Mouse (Mus musculus) splenic B cell, adult 2 months (primary cell): ENCODE results near the gene Rrp36.
A peak's percentile ranks its signal among the peaks of the same experiment; 100 is the strongest.

Experiments used
- DNase-seq: peaks from one replicate; pipeline ENCODE4 v3.0.0-alpha.2; 2011; ENCODE audit warnings: low read depth, low spot score
- H3K27me3 ChIP-seq: 2 replicates; pipeline ENCODE4 v1.6.1; 2012; ENCODE audit warnings: mild to moderate bottlenecking, low read length, moderate library complexity, mixed read lengths; ENCODE audit not compliant: control insufficient read depth, poor library complexity, insufficient read depth, severe bottlenecking
- H3K36me3 ChIP-seq: 2 replicates; pipeline ENCODE4 v1.6.1; 2012; ENCODE audit warnings: mild to moderate bottlenecking, low read length, moderate library complexity, mixed read lengths; ENCODE audit not compliant: control insufficient read depth, poor library complexity, insufficient read depth, severe bottlenecking

Rrp36 gene

GRCm38 (mm10) chr17:46645561-46646321, 28.4 kb downstream of the Rrp36 start, which contains the start of the genes Klc4 and Mrpl2:
Klc4 (minus strand) TSS chr17:46646022.
Mrpl2 (plus strand) TSS chr17:46646229.
- no peaks in the 10 kb centered on the region for H3K27me3 ChIP-seq
- no peaks in the 10 kb centered on the region for H3K36me3 ChIP-seq
- peak; percentile 99 for DNase-seq

- peak; percentile 17 for DNase-seq
- Histone ChIP-seq H3K27me3 (no peaks in the 10 kb centered on the region), H3K36me3 (peaks cover 1% of the 10 kb centered on the region; the same call in 1 of the 2 replicates)
These were observed 29.2 kb downstream of the Rrp36 start for GRCm38 (mm10) chr17:46644916-46645475.

GRCm38 (mm10) chr17:46644152-46644805, 29.9 kb downstream of the Rrp36 start:
- Histone ChIP-seq H3K36me3 (peaks cover 1% of the 10 kb centered on the region; the same call in 1 of the 2 replicates), H3K27me3 (no peaks in the 10 kb centered on the region)
- DNase-seq: no peak

- Histone ChIP-seq H3K27me3 (no peaks in the 10 kb centered on the region), H3K36me3 (peaks cover 1% of the 10 kb centered on the region; the same call in 1 of the 2 replicates)
- DNase-seq: no peak
These were observed 32.1 kb downstream of the Rrp36 start for GRCm38 (mm10) chr17:46642060-46642459.

GRCm38 (mm10) chr17:46639929-46640328, 34.2 kb downstream of the Rrp36 start:
- DNase-seq: no peak
- no peaks in the 10 kb centered on the region for H3K27me3 ChIP-seq
- H3K36me3 ChIP-seq: peaks cover 1% of the 10 kb centered on the region; the same call in 1 of the 2 replicates

- DNase-seq: peak; percentile 77
- Histone ChIP-seq H3K27me3 (no peaks in the 10 kb centered on the region), H3K36me3 (peaks cover 1% of the 10 kb centered on the region; the same call in 1 of the 2 replicates)
These were observed 37.2 kb downstream of the Rrp36 start for GRCm38 (mm10) chr17:46636831-46637523.

GRCm38 (mm10) chr17:46629685-46630441, 44.3 kb downstream of the Rrp36 start:
- Histone ChIP-seq H3K36me3 (no peaks in the 10 kb centered on the region), H3K27me3 (no peaks in the 10 kb centered on the region)
- no peak for DNase-seq

GRCm38 (mm10) chr17:46628791-46629684, 45.1 kb downstream of the Rrp36 start, which contains the start of gene Ptk7:
Ptk7 (minus strand) TSS chr17:46629504.
- H3K27me3 ChIP-seq: no peaks in the 10 kb centered on the region
- H3K36me3 ChIP-seq: no peaks in the 10 kb centered on the region
- no peak for DNase-seq

GRCm38 (mm10) chr17:46628471-46628790, 45.7 kb downstream of the Rrp36 start:
- H3K36me3 ChIP-seq: no peaks in the 10 kb centered on the region
- H3K27me3 ChIP-seq: no peaks in the 10 kb centered on the region
- DNase-seq: no peak

GRCm38 (mm10) chr17:46627409-46627808, 46.7 kb downstream of the Rrp36 start:
- no peak for DNase-seq
- Histone ChIP-seq H3K27me3 (no peaks in the 10 kb centered on the region), H3K36me3 (no peaks in the 10 kb centered on the region)

GRCm38 (mm10) chr17:46624598-46624997, 49.6 kb downstream of the Rrp36 start:
- Histone ChIP-seq H3K36me3 (no peaks in the 10 kb centered on the region), H3K27me3 (no peaks in the 10 kb centered on the region)
- DNase-seq: no peak

GRCm38 (mm10) chr17:46623819-46624557, 50.2 kb downstream of the Rrp36 start:
- H3K27me3 ChIP-seq: no peaks in the 10 kb centered on the region
- no peak for DNase-seq
- no peaks in the 10 kb centered on the region for H3K36me3 ChIP-seq

GRCm38 (mm10) chr17:46622269-46622668, 51.9 kb downstream of the Rrp36 start:
- H3K27me3 ChIP-seq: no peaks in the 10 kb centered on the region

More at GRCm38 (mm10) chr17:46622269-46622668, 51.9 kb downstream of the Rrp36 start:
- DNase-seq: no peak
- no peaks in the 10 kb centered on the region for H3K36me3 ChIP-seq
